Mouse (Mus musculus): ENCODE results near the gene Eef1akmt3.

The Eef1akmt3 gene

GRCm38 (mm10) chr10:127049395-127050118 is 8.2 kb upstream of the Eef1akmt3 start:
- no peak for DNase-seq

- DNase-seq: no peak
Measured at GRCm38 (mm10) chr10:127048608-127049394, 7.5 kb upstream of the Eef1akmt3 start.

- DNase-seq: no peak
Measured at GRCm38 (mm10) chr10:127047954-127048353, 6.6 kb upstream of the Eef1akmt3 start, which contains the start of gene Cyp27b1. Gene Cyp27b1, plus strand, starts transcription at chr10:127048250.

GRCm38 (mm10) chr10:127043187-127043586 is 1.9 kb upstream of the Eef1akmt3 start:
- DNase-seq: no peak

GRCm38 (mm10) chr10:127042468-127043115 is 1.3 kb upstream of the Eef1akmt3 start:
- DNase-seq: no peak

GRCm38 (mm10) chr10:127041774-127042338 is 543 bp upstream of the Eef1akmt3 start:
- DNase-seq: peak; percentile 94 to 96

GRCm38 (mm10) chr10:127040569-127041214 is 621 bp downstream of the Eef1akmt3 start:
- DNase-seq: peak; percentile 31 to 48

GRCm38 (mm10) chr10:127037641-127038040 is 3.7 kb downstream of the Eef1akmt3 start:
- no peak for DNase-seq

- no peak for DNase-seq
Measured at GRCm38 (mm10) chr10:127036273-127036672, 5.0 kb downstream of the Eef1akmt3 start.

GRCm38 (mm10) chr10:127033301-127033741 is 8.0 kb downstream of the Eef1akmt3 start:
- no peak for DNase-seq

GRCm38 (mm10) chr10:127030336-127031296 is 10.7 kb downstream of the Eef1akmt3 start, which contains the start of gene Tsfm:
Gene Tsfm, minus strand, starts transcription at chr10:127030840.
- peak; percentile 96 to 97 for DNase-seq

GRCm38 (mm10) chr10:127018422-127018821 is 22.9 kb downstream of the Eef1akmt3 start:
- no peak for DNase-seq

GRCm38 (mm10) chr10:127017071-127017470 is 24.2 kb downstream of the Eef1akmt3 start:
- DNase-seq: no peak

GRCm38 (mm10) chr10:127016488-127016887 is 24.8 kb downstream of the Eef1akmt3 start:
- no peak for DNase-seq

- DNase-seq: no peak
Measured at GRCm38 (mm10) chr10:127003806-127004205, 37.5 kb downstream of the Eef1akmt3 start.

- no peak for DNase-seq
Measured at GRCm38 (mm10) chr10:127003334-127003733, 38.0 kb downstream of the Eef1akmt3 start.

GRCm38 (mm10) chr10:127002765-127003164 is 38.5 kb downstream of the Eef1akmt3 start:
- DNase-seq: no peak

- DNase-seq: no peak
Measured at GRCm38 (mm10) chr10:127002056-127002455, 39.3 kb downstream of the Eef1akmt3 start.

- no peak for DNase-seq
Measured at GRCm38 (mm10) chr10:127001297-127001696, 40.0 kb downstream of the Eef1akmt3 start.

- no peak for DNase-seq
Measured at GRCm38 (mm10) chr10:127000529-127000928, 40.8 kb downstream of the Eef1akmt3 start, which contains the start of gene Avil. Gene Avil, plus strand, starts transcription at chr10:127000709.

Measured in cerebellum, postnatal 14 days (tissue).